In the genomic region with DNA sequence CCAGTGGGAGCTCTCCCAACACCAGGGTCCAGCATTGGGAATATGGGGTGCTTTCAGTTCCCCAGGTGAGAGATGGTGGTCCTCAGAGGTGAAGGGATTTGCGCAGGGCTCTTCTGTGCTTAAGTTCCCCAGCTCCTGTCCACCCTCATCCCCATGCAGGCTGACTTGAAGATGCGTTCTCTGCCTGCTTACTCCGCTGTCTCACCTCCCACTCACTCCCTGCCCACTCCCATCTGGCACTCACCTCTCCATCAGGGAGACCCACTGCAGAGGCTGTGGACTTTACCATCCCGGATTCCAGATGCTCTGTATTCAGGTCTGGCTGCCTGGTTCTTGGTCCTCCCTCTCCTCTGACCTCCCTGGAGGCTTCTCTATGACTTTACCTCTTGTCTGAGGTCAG, we compare ENCODE assay signal across 23 mouse cellular contexts. TPM values are rescaled to one million over a fixed set of nuclear protein-coding genes. Genes with fewer than 3 reads are reported as not detected.
DNase-seq lines count a peak whose midpoint lies in the region; ATAC-seq lines count a peak whose summit lies in the region.
"Had no signal": no experiment of that assay in that cellular context is flagged by ENCODE, and none has a peak within 500 bp of the region (broad histone marks: within the 10 kb centered on the region; RNA-seq: fewer than 3 reads in every experiment).

No protein-coding gene starts in this region.

- H3K4me1 ChIP-seq in forebrain, embryonic 11.5 days (replicated peaks; ENCODE audit: control insufficient read depth, insufficient read depth, low read length), result peaks cover 3% of the 10 kb centered on the region; the same call in 1 of the 2 replicates
- H3K4me1 ChIP-seq: embryonic facial prominence, embryonic 12.5 days had no signal

- H3K4me2 ChIP-seq in forebrain, embryonic 11.5 days (ENCODE audit: low read depth, low read length, severe bottlenecking), result no peak overlapping the region
- H3K4me2 ChIP-seq: embryonic facial prominence, embryonic 12.5 days; heart, embryonic 15.5 days; liver, embryonic 11.5 days; lung, embryonic 14.5 days; midbrain, embryonic 12.5 days had no signal

- intact Hi-C loops in left cerebral cortex, postnatal 36 days (cut with DNase I), result loop anchor here (5.0 kb wide), 2 partner anchors 32 to 73 kb away; no protein-coding TSS in a partner anchor

- WGBS in forebrain, embryonic 11.5 days, result 81% methylated on average over 4 of the region's 4 CpGs

- no peaks in the 10 kb centered on the region for H3K36me3 ChIP-seq in forebrain, embryonic 11.5 days (ENCODE audit: control insufficient read depth, insufficient read depth, low read length)
- H3K36me3 ChIP-seq: embryonic facial prominence, embryonic 12.5 days; heart, embryonic 15.5 days; limb, embryonic 10.5 days; midbrain, embryonic 12.5 days had no signal

- H3K9me3 ChIP-seq in forebrain, embryonic 11.5 days (ENCODE audit: control insufficient read depth, low read length), result no peaks in the 10 kb centered on the region
- H3K9me3 ChIP-seq: embryonic facial prominence, embryonic 12.5 days; heart, embryonic 15.5 days; limb, embryonic 10.5 days; midbrain, embryonic 12.5 days had no signal

- no peak overlapping the region for H3K27ac ChIP-seq in forebrain, embryonic 11.5 days (ENCODE audit: low read depth, low read length)
- H3K27ac ChIP-seq: embryonic facial prominence, embryonic 12.5 days; heart, embryonic 15.5 days; limb, embryonic 10.5 days; macrophage; midbrain, embryonic 12.5 days had no signal

- H3K9ac ChIP-seq in forebrain, embryonic 11.5 days (ENCODE audit: low read length), result no peak overlapping the region
- H3K9ac ChIP-seq: embryonic facial prominence, embryonic 12.5 days; forebrain, postnatal 0 days; heart, embryonic 15.5 days; lung, embryonic 14.5 days; midbrain, embryonic 12.5 days had no signal

- no peak overlapping the region for H3K4me3 ChIP-seq in forebrain, embryonic 11.5 days (ENCODE audit: low read depth, low read length)
- H3K4me3 ChIP-seq: embryonic facial prominence, embryonic 12.5 days; heart, embryonic 15.5 days; limb, embryonic 10.5 days; midbrain, embryonic 12.5 days had no signal

- ATAC-seq in forebrain, embryonic 11.5 days (replicated peaks; ENCODE audit: low FRiP score), result no peak
- ATAC-seq: forebrain, postnatal 0 days had no signal

- peaks cover 24% of the 10 kb centered on the region for H3K27me3 ChIP-seq in forebrain, embryonic 11.5 days (ENCODE audit: control insufficient read depth, insufficient read depth, low read length)

- peak; percentile 53 for DNase-seq in layer of hippocampus, adult 11-12 months (ENCODE audit: low spot score)
- DNase-seq in layer of hippocampus, postnatal 14 days (ENCODE audit: low spot score in 2 of 2), result no peak
- peak; percentile 89 for DNase-seq in right cerebral cortex, adult 18-20 months
- DNase-seq in right cerebral cortex, postnatal 4 days, result no peak
- peak; percentile 78 to 80 for DNase-seq in left cerebral cortex, postnatal 36 days (ENCODE audit: low spot score in 2 of 2)
- DNase-seq in adipocyte (ENCODE audit: low spot score), result no peak
- DNase-seq in lung, postnatal 25 days (ENCODE audit: low spot score), result no peak
- DNase-seq in forebrain, embryonic 11.5 days (ENCODE audit: low spot score), result no peak
- DNase-seq: adrenal gland, postnatal 14 days; forebrain, postnatal 0 days; gastrocnemius, postnatal 10 days; heart, adult 18-20 months; kidney, adult 11 months; kidney, postnatal 14 days; lung, embryonic 14.5 days had no signal

RNA-seq across cellular contexts. Expression of gene Rasgef1a, which starts 3.6 kb away (rescaled TPM):
- 100 to 1,000 TPM; 128 to 131 TPM for total RNA-seq in layer of hippocampus, postnatal 14 days (2021)
- total RNA-seq in left cerebral cortex, postnatal 36 days (2021), result 100 to 1,000 TPM; 208 to 212 TPM
- polyA plus RNA-seq in forebrain, embryonic 11.5 days (2014; fragmentation: Nextera tagmentation; extraction: Ambion mirVana), result 0.13 and 0.20 TPM in 2 replicates
- total RNA-seq: common myeloid progenitor, adult 5-6 weeks had no signal
- polyA plus RNA-seq: hindbrain, embryonic 11.5 days; limb, embryonic 10.5 days had no signal

Comparison
In these comparisons a context has a peak if more than half of its experiments do, and no peak if none do; other contexts are left out.
1. DNase-seq: peak in layer of hippocampus, adult 11-12 months (single experiment), right cerebral cortex, adult 18-20 months (single experiment) and left cerebral cortex, postnatal 36 days (2 of 2); none in layer of hippocampus, postnatal 14 days (0 of 2), right cerebral cortex, postnatal 4 days (single experiment), adipocyte (single experiment), lung, postnatal 25 days (single experiment) and forebrain, embryonic 11.5 days (single experiment).